Mouse (Mus musculus) liver, postnatal 0 days (tissue): ENCODE data around the gene D8Ertd738e.

Experiments
- CTCF ChIP-seq: sonication (generic); IDR thresholded peaks from 2 replicates; pipeline ENCODE4 v1.5.1; 2016; ENCODE audit warnings: antibody characterized with exemption, low read depth
- EP300 ChIP-seq: IDR thresholded peaks from 2 replicates; pipeline ENCODE4 v1.6.1; 2016; ENCODE audit warnings: antibody characterized with exemption, low read depth, mild to moderate bottlenecking

GRCm38 (mm10) chr8:84197141-84197921 is 52.2 kb downstream of the D8Ertd738e start:
- no peak for TF ChIP-seq CTCF
- peak; percentile 26; the same call in 1 of the 2 replicates for TF ChIP-seq EP300
